Mouse (Mus musculus): ENCODE results near the gene B230217C12Rik.
"Not testable (repeated sequence)": the region's sequence is repeated elsewhere in the genome, so short reads cannot be mapped to it uniquely, and the experiment has no call there.

Gene B230217C12Rik

GRCm38 (mm10) chr11:97866091-97866888 lies 25.7 kb downstream of the B230217C12Rik start:
- DNase-seq (ENCODE audit: low spot score in 2 of 2), result no peak

GRCm38 (mm10) chr11:97867591-97867990 lies 27.0 kb downstream of the B230217C12Rik start:
- DNase-seq (ENCODE audit: low spot score in 2 of 2), result peak in 1 of 2 experiments; percentile 52

- DNase-seq (ENCODE audit: low spot score in 2 of 2), result not testable (repeated sequence)
Measured at GRCm38 (mm10) chr11:97872378-97872777, 31.8 kb downstream of the B230217C12Rik start.

DNA sequence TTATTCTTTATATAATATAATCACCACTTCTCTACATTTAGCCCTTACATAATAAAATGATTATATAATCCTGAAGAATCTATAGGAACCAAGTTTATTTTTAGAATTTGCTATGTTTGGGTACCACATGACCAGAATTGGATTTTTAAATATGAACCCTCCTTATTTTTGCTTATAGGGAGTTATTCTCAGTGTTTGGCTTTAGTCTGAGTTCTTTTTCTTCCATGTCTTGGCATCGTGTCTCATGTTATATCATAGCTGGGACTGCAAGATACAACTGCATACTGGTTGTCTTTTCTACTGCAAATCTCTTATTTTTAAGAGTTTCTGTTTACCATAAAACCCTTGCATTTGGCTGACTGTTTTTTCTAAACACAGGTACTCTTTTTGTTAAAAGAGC lies 33.8 kb downstream of the B230217C12Rik start:
- no peak for DNase-seq (ENCODE audit: low spot score in 2 of 2)

- no peak for DNase-seq (ENCODE audit: low spot score in 2 of 2)
Measured at GRCm38 (mm10) chr11:97877341-97877740, 36.8 kb downstream of the B230217C12Rik start.

GRCm38 (mm10) chr11:97880362-97880761 lies 39.8 kb downstream of the B230217C12Rik start:
- no peak for DNase-seq (ENCODE audit: low spot score in 2 of 2)

DNA sequence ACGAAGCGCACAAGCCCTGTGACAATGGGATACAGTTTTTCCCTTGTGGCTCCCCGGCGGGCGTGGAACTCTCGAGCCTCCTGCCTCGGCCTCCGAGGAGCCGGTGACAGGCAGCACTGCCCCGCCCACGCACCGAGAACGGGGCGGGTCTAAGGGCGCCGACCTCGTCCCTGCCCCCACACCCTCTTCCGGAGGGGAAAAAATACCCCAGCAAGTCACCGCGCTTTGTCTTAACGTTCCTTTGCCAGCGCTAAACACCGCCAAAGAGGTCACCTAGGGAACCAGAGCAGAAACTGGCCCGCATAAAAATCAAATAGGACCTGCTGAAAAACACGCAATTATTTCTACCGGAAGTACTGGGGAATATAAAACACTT lies 43.0 kb downstream of the B230217C12Rik start:
- peak in 1 of 2 experiments; percentile 66 for DNase-seq (ENCODE audit: low spot score in 2 of 2)

DNA sequence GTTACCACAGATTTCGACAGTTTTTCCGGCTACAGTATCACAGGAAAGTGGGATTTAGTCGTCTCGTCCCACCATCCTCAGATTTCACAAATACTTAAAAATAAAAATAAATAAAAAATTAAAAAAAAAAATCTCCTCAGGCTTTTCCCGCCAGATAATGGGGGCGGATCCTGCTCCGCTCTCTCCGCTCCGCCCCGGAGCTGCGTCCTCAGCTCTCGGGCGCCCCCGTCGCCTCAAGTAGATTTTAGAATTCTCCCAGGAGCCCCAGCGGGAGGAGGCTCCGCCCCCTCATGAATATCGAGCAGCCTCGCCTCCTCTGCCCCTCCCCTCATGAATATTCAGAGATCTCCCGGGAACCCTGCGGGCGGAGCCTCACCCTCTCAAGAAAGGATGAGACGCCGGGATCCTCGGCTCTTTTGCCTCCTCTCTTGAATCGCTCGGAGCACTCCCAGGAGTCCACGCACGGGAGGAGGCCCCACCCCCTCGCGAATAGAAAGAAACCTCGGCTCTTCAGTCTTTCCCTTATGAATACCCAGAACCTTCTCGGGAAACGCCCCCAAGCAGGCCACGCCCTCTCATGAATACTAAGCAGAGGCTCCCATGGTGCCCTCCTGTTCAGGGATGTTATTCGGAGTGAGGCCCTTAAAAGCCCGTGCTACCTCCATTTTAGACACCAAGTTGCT lies 43.5 kb downstream of the B230217C12Rik start, which contains the start of gene Fbxo47:
TSS of gene Fbxo47 (minus strand) at position 237 of the 683 bp plus-strand sequence.
- peak; percentile 98 for DNase-seq (ENCODE audit: low spot score in 2 of 2)

DNA sequence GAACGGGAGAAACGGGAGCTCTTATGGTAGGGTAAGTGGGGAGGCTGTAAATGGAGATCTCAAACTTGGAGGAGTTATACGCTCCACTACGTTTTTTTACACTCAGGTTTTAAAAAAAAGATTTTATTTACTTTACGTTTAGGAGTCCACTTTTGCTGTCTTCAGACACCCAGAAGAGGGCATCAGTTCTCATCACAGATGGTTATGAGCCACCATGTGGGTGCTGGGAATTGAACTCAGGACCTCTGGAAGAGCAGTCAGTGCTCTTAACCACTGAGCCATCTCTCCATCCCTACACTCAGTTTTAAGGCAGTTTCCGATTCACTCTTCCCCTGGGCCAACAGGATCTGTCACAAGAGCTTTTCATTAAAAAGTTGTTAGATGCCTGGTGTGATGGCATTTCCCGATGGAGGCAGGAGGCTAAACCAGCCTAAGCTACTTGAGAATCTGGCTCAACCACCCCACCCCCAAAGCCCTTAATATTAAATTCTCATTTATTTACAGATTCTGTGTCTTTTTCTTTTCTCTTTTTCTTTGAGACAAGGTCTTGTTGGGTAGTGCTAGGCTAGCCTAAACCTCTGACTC lies 44.1 kb downstream of the B230217C12Rik start:
- DNase-seq (ENCODE audit: low spot score in 2 of 2), result no peak

DNA sequence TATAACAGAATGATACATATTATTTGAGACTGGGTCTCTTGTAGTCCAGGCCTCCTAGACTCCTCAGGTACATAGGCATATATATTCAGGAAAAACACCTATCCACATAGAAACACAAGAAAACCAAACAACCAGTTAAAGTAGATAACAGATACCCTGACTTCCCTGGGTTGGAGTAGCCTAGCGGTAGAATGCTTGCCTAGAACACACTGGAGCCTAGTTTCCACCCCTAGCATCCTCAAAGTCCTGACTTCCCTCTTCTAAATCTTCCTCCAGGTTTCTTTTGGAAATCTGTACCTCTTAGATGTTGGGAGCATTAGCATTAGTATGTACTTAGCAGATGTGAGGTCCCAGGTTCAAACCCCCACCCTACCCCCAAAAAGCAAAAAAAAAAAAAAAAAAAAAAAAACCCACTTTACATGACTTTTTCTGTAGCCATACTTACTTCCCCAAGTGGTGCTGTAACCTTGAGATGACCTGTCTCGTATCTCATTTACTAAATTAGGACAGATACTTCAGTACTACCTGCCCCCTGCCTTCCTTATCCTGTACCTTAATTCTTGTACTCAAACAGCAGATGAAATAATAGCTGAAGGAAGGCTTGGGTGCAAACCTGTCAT lies 44.8 kb downstream of the B230217C12Rik start:
- no peak for DNase-seq (ENCODE audit: low spot score in 2 of 2)

DNA sequence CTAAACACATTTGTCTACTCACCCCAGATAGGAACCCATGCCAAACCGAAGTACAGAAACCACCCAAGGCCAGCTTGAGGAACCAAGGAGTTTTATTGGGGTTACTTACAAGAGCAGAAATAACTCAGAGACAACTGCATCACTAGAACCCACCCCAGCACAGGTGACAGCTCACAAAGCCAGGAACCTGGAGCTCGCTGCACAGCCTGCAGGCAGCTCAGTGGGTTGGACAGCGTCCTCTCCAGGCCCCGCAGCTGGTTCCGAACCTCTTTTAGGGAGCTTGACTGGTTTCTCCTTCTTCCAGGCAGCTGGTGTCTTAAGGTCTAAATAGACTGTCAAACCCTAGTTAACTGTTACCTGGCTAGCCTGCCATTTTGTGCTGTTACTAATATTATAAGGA lies 51.2 kb downstream of the B230217C12Rik start:
- no peak for DNase-seq (ENCODE audit: low spot score in 2 of 2)

Measured in left cerebral cortex, adult 9 months (tissue).